Mouse (Mus musculus) cortical plate, adult 2 months (tissue): ENCODE measurements at regions not wholly inside any gene's neighbourhood (a gene's known extent, or its start where the extent isn't known, plus 50 kb on each side); places are given as distances from the start of the nearest gene placed in this dataset.

Experiments
- CTCF ChIP-seq: fragments of 200-500 bp; IDR thresholded peaks from 2 replicates; pipeline ENCODE4 v1.5.1; 2011; ENCODE audit warnings: mild to moderate bottlenecking, control low read depth, low read length; ENCODE audit not compliant: insufficient read depth; ENCODE audit errors: extremely low read depth
- POLR2A ChIP-seq: fragments of 200-500 bp; IDR thresholded peaks from 2 replicates; pipeline ENCODE4 v1.6.1; 2011; ENCODE audit warnings: mild to moderate bottlenecking, low read length, control low read depth; ENCODE audit not compliant: insufficient read depth; ENCODE audit errors: extremely low read depth

GRCm38 (mm10) chr17:55320959-55321358, 124.2 kb upstream of the St6gal2 start:
- TF ChIP-seq POLR2A (no peak), CTCF (no peak)
